Mouse (Mus musculus) liver, embryonic 12.5 days (tissue): Measurements from ENCODE around the gene 4930564D02Rik. TPM values are rescaled to one million over a fixed set of nuclear protein-coding genes. Genes with fewer than 3 reads are reported as not detected.

Experiments used
- ATAC-seq: fragments of 200-750 bp; cut with Nextera tagmentation; 2 replicates; pipeline ENCODE4 v1.8.0; 2017; ENCODE audit warnings: moderate number of reproducible peaks, mild to moderate bottlenecking, moderate library complexity
- H3K27ac ChIP-seq: fragments of 300-500 bp; sonication (generic); 2 replicates; pipeline ENCODE4 v1.5.1; 2016; ENCODE audit warnings: mild to moderate bottlenecking
- H3K27me3 ChIP-seq: fragments of 300-500 bp; sonication (generic); replicated peaks from 2 replicates; pipeline ENCODE4 v1.6.1; 2016; ENCODE audit warnings: mild to moderate bottlenecking, moderate library complexity
- H3K36me3 ChIP-seq: fragments of 300-500 bp; sonication (generic); 2 replicates; pipeline ENCODE4 v1.6.1; 2016; ENCODE audit warnings: mild to moderate bottlenecking, moderate library complexity
- H3K4me1 ChIP-seq: fragments of 300-500 bp; sonication (generic); 2 replicates; pipeline ENCODE4 v1.6.1; 2016
- H3K4me2 ChIP-seq: fragments of 300-500 bp; sonication (generic); 2 replicates; pipeline ENCODE4 v1.6.1; 2016; ENCODE audit warnings: mild to moderate bottlenecking, moderate library complexity
- H3K4me3 ChIP-seq: fragments of 300-500 bp; sonication (generic); 2 replicates; pipeline ENCODE4 v1.5.1; 2016; ENCODE audit warnings: mild to moderate bottlenecking, moderate library complexity
- H3K9ac ChIP-seq: fragments of 300-500 bp; sonication (generic); 2 replicates; pipeline ENCODE4 v1.6.1; 2016; ENCODE audit warnings: mild to moderate bottlenecking, moderate library complexity
- H3K9me3 ChIP-seq: fragments of 300-500 bp; sonication (generic); replicated peaks from 2 replicates; pipeline ENCODE4 v1.6.1; 2016; ENCODE audit warnings: mild to moderate bottlenecking, moderate library complexity
- WGBS: fragments of 180-500 bp; shearing (Covaris S2); methylation state at CpG from one replicate; pipeline ENCODE4 v1.1.7; 2016; ENCODE audit not compliant: insufficient replicate concordance; 5-methylcytosine and 5-hydroxymethylcytosine counted together
- polyA plus RNA-seq: library from polyadenylated mRNA; unstranded; fragments of >200 nt; fragmentation: Nextera tagmentation; extraction: Ambion mirVana; gene quantifications from 2 replicates; pipeline ENCODE4 v1.2.1, GENCODE M21; 2016

Gene 4930564D02Rik
- polyA plus RNA-seq, 1 experiment from 2014 or later: not detected

GRCm38 (mm10) chr3:105046870-105047269 lies 19.8 kb upstream of the 4930564D02Rik start:
- H3K4me2 ChIP-seq: no peak overlapping the region
- peaks cover 49% of the 10 kb centered on the region for H3K27me3 ChIP-seq
- H3K9me3 ChIP-seq: no peaks in the 10 kb centered on the region
- no peaks in the 10 kb centered on the region for H3K36me3 ChIP-seq
- ATAC-seq: no peak
- H3K27ac ChIP-seq: no peak overlapping the region
- H3K4me1 ChIP-seq: peaks cover 10% of the 10 kb centered on the region; the same call in 1 of the 2 replicates
- WGBS: 14% methylated on average over 5 of the region's 5 CpGs
- no peak overlapping the region for H3K4me3 ChIP-seq
- H3K9ac ChIP-seq: no peak overlapping the region

DNA sequence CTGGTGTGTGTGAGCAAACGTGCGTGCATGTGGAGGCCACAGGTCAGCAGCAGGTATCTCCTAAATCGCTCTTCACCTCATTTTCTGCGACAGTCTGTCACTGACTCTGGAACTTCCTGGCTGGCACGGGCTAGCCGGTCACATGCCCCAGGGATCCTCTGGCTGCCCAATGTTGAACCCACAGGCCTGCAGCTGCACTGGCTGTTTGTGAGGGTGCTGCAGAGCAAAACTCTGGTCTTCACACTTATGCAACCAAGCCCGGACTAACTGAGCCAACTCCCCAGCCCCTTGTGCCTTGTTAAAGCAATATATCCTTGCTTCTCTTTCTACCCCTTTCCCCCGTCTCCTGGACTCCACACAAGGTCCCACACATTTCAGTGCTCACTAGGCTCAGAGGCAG lies 19.0 kb upstream of the 4930564D02Rik start:
- Histone ChIP-seq H3K27ac (no peak overlapping the region), H3K9me3 (no peaks in the 10 kb centered on the region), H3K4me2 (no peak overlapping the region), H3K4me3 (no peak overlapping the region), H3K9ac (no peak overlapping the region), H3K36me3 (no peaks in the 10 kb centered on the region), H3K4me1 (peaks cover 16% of the 10 kb centered on the region), H3K27me3 (peaks cover 57% of the 10 kb centered on the region)
- ATAC-seq: no peak
- 26% methylated on average over 8 of the region's 8 CpGs for WGBS

DNA sequence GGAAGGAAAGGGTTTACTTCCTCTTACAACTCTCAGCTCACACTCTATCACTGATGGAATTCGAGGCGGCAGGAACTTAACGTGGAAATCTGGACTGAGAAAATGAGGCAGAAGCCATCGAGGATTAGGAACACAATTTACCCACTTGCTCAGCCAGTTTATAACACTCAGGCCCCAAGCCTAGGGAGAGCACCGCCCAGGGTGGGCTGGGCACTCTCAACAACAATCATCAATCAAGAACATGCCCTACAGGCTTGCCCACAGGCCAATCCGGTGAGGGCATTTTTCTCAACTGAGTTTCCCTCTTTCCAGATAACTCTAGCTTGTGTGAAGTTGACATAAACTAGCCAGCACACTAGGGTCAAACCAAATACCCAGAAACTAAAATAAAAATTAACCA lies 16.8 kb upstream of the 4930564D02Rik start:
- no peak overlapping the region for H3K9ac ChIP-seq
- peaks cover 79% of the 10 kb centered on the region for H3K27me3 ChIP-seq
- 38% methylated on average over 6 of the region's 6 CpGs for WGBS
- no peaks in the 10 kb centered on the region for H3K9me3 ChIP-seq
- ATAC-seq: no peak
- no peak overlapping the region for H3K27ac ChIP-seq
- H3K36me3 ChIP-seq: no peaks in the 10 kb centered on the region
- peaks cover 18% of the 10 kb centered on the region for H3K4me1 ChIP-seq
- H3K4me2 ChIP-seq: no peak overlapping the region
- H3K4me3 ChIP-seq: no peak overlapping the region

DNA sequence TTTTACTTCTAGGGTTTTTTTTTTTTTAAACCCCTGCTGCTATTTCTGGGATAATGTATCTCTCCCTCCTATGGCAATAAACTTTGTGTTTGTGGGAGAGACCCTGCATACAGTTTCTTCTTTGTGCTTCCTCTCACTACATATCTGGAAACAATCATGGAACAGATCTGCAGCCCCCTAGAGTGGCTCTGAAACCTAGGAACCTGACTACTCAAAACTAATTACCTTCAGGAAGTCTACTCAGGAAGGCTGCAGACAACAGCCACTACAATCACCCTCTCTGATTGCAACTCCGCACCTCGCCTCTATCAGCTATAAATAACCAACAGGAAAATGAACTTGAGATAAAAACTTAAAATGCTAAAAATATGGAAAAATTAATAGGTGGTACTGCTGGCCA lies 15.5 kb upstream of the 4930564D02Rik start:
- 25% methylated on average over 2 of the region's 2 CpGs for WGBS
- ATAC-seq: no peak
- peak overlapping the region; percentile 80; the same call in 1 of the 2 replicates for H3K4me2 ChIP-seq
- no peak overlapping the region for H3K27ac ChIP-seq
- peaks cover 18% of the 10 kb centered on the region for H3K4me1 ChIP-seq
- H3K36me3 ChIP-seq: no peaks in the 10 kb centered on the region
- H3K9ac ChIP-seq: no peak overlapping the region
- H3K4me3 ChIP-seq: peak overlapping the region; percentile 62; the same call in 1 of the 2 replicates
- no peaks in the 10 kb centered on the region for H3K9me3 ChIP-seq
- H3K27me3 ChIP-seq: peaks cover 88% of the 10 kb centered on the region

DNA sequence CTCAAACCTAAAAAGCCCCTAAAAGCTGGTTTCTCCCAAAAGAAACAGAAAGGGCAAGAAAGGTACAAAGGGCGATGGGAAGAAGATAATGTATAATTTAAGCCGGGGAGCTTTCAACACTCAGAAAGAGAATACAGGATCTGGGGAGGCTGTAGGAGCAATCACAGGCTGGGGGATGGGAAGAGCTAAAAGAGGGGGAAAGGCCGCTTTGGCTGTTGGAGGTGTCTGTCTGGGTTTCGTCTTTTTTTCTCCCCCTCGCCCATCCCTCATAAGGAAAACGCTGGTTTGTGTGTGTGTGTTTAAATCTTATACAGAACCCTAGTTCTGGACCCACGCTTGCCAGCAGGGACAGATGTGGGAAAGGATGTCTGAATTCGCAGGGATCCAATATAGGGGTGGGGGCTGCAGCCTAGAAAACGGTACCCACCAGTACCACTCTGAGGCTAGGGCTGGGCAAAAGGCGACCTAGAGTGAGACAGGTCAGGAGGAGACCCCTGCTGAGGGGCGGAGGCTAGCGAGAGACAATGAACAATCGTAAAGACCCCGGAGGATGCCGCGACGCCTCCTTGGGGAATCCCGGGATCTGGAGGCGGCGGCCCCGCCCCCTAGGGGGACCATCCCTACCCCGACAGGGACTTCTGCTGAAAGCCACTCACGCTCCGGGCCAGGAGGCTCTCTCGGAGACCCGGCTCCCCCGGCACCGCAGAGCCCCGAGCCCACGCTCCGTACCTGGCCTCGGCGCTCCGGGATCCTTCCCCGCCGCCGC lies 14.3 kb upstream of the 4930564D02Rik start:
- whole genome bisulfite sequencing: 3% methylated on average over 34 of the region's 37 CpGs
- no peaks in the 10 kb centered on the region for H3K9me3 ChIP-seq
- peak overlapping the region; percentile 62 for H3K4me3 ChIP-seq
- H3K4me2 ChIP-seq: peak overlapping the region; percentile 80
- peak overlapping the region; percentile 46 for H3K9ac ChIP-seq
- no peak; the same call in 1 of the 2 replicates for ATAC-seq
- no peaks in the 10 kb centered on the region for H3K36me3 ChIP-seq
- no peak overlapping the region for H3K27ac ChIP-seq
- peaks cover 18% of the 10 kb centered on the region for H3K4me1 ChIP-seq
- peaks cover 75% of the 10 kb centered on the region for H3K27me3 ChIP-seq

- ATAC-seq: peak; percentile 88
- Histone ChIP-seq H3K9me3 (no peaks in the 10 kb centered on the region), H3K4me2 (peak within 1 kb of the TSS; percentile 80), H3K27me3 (peaks cover 71% of the 10 kb centered on the region), H3K4me1 (peaks cover 12% of the 10 kb centered on the region), H3K27ac (no peak within 1 kb of the TSS), H3K9ac (peak within 1 kb of the TSS; percentile 46), H3K4me3 (peak within 1 kb of the TSS; percentile 62), H3K36me3 (no peaks in the 10 kb centered on the region)
- 2% methylated on average over 31 of the region's 31 CpGs for WGBS
These were observed 13.5 kb upstream of the 4930564D02Rik start, which contains the start of gene Cttnbp2nl for GRCm38 (mm10) chr3:105052937-105053697. Cttnbp2nl (minus strand) TSS chr3:105053146.

DNA sequence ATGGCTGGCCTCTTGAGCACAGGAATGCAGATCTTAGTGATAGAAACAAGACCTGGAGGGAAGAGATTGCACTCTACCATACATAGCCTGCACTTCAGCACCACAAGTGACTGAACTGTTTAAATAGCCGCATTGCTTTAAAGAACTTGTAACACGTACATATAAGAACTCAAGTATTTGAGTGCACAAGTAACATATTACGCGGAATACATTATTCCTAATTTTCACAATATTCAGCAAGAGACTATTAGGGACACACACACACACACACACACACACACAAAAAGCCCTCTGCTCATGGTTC lies 13.0 kb upstream of the 4930564D02Rik start:
- H3K4me2 ChIP-seq: peak overlapping the region; percentile 80
- ATAC-seq: no peak
- H3K9ac ChIP-seq: peak overlapping the region; percentile 44; the same call in 1 of the 2 replicates
- no peaks in the 10 kb centered on the region for H3K9me3 ChIP-seq
- H3K4me3 ChIP-seq: peak overlapping the region; percentile 62
- peaks cover 13% of the 10 kb centered on the region for H3K4me1 ChIP-seq
- 58% methylated on average over 4 of the region's 4 CpGs for WGBS
- no peak overlapping the region for H3K27ac ChIP-seq
- H3K27me3 ChIP-seq: peaks cover 67% of the 10 kb centered on the region
- no peaks in the 10 kb centered on the region for H3K36me3 ChIP-seq

DNA sequence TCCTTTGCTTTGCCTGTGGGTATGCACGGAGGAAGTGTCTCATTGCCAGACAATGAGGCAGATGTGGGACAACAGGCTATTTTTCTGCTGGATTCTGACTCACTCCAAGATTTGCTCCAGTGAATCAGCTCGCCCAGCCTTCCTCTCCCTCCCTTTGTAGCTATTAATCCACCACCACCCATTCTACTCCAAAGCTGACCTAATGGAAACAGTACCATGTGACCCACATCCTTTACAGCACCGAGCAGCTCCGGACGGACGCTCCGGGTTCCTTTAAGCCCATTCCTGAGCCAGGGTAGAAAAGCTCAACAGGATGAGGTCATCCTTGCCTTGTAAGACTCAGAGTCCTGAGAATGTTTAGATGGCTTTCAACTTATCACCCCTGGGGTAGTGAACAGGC lies 11.7 kb upstream of the 4930564D02Rik start:
- Histone ChIP-seq H3K9me3 (no peaks in the 10 kb centered on the region), H3K9ac (no peak overlapping the region), H3K4me1 (peaks cover 15% of the 10 kb centered on the region), H3K36me3 (no peaks in the 10 kb centered on the region), H3K4me2 (no peak overlapping the region), H3K27ac (peak overlapping the region; percentile 30; the same call in 1 of the 2 replicates), H3K4me3 (no peak overlapping the region), H3K27me3 (peaks cover 64% of the 10 kb centered on the region)
- ATAC-seq: peak; percentile 11; the same call in 1 of the 2 replicates
- 12% methylated on average over 7 of the region's 7 CpGs for WGBS

GRCm38 (mm10) chr3:105055666-105056065 lies 11.0 kb upstream of the 4930564D02Rik start:
- Histone ChIP-seq H3K4me3 (no peak overlapping the region), H3K36me3 (no peaks in the 10 kb centered on the region), H3K9me3 (no peaks in the 10 kb centered on the region), H3K4me2 (no peak overlapping the region), H3K4me1 (peaks cover 15% of the 10 kb centered on the region), H3K9ac (no peak overlapping the region), H3K27ac (no peak overlapping the region), H3K27me3 (peaks cover 66% of the 10 kb centered on the region)
- no peak for ATAC-seq
- 55% methylated on average over 4 of the region's 4 CpGs for WGBS

- Histone ChIP-seq H3K4me1 (0 out of 2 replicates have a peak, but pooled peaks cover 3% of the 10 kb centered on the region), H3K4me2 (peak overlapping the region; percentile 48), H3K9ac (no peak overlapping the region), H3K27me3 (peaks cover 43% of the 10 kb centered on the region), H3K9me3 (no peaks in the 10 kb centered on the region), H3K27ac (no peak overlapping the region), H3K4me3 (no peak overlapping the region), H3K36me3 (no peaks in the 10 kb centered on the region)
- 16% methylated on average over 25 of the region's 25 CpGs for WGBS
- no peak for ATAC-seq
These were observed 7.8 kb upstream of the 4930564D02Rik start for GRCm38 (mm10) chr3:105058627-105059513.

DNA sequence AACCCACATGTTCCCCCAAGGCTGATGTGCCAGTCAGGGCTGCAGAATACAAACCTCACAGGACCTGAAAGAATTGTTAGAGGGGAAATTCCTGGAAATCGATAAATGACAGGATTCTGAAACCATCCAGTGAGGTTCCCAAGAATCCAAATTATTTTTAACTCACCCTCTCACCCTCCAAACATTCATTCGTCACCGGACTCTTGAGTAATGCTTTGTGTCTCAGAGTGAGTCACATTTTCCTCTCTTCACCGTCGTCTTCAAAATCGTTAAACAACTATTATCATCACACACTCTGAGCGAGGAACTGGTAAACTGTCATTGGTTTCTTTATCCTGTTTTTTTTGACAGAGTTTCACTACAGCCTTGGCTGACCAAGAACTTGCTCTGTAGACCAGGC lies 6.7 kb upstream of the 4930564D02Rik start:
- H3K4me2 ChIP-seq: no peak overlapping the region

More for the DNA sequence above, 6.7 kb upstream of the 4930564D02Rik start:
- no peaks in the 10 kb centered on the region for H3K9me3 ChIP-seq
- no peaks in the 10 kb centered on the region for H3K36me3 ChIP-seq
- H3K4me3 ChIP-seq: no peak overlapping the region
- 0 out of 2 replicates have a peak, but pooled peaks cover 3% of the 10 kb centered on the region for H3K4me1 ChIP-seq
- H3K9ac ChIP-seq: no peak overlapping the region
- H3K27me3 ChIP-seq: peaks cover 33% of the 10 kb centered on the region
- H3K27ac ChIP-seq: no peak overlapping the region
- no peak for ATAC-seq
- WGBS: 55% methylated on average over 7 of the region's 7 CpGs
